Mouse (Mus musculus) E14TG2a.4 (cell line): ENCODE results near the gene Sub1.

Experiments
- H3K27me3 ChIP-seq: 2 replicates; pipeline ENCODE4 v1.6.1; 2014; ENCODE audit warnings: low read length, control low read depth; ENCODE audit not compliant: insufficient read depth
- H3K36me3 ChIP-seq: 2 replicates; pipeline ENCODE4 v1.6.1; 2014; ENCODE audit warnings: low read length, control low read depth; ENCODE audit not compliant: insufficient read depth
- H3K4me1 ChIP-seq: replicated peaks from 2 replicates; pipeline ENCODE4 v1.6.1; 2014; ENCODE audit warnings: low read depth, low read length, control low read depth
- H3K4me3 ChIP-seq: replicated peaks from 2 replicates; pipeline ENCODE4 v1.5.1; 2014; ENCODE audit warnings: mild to moderate bottlenecking, low read length
- H3K9me3 ChIP-seq: 2 replicates; pipeline ENCODE4 v1.6.1; 2014; ENCODE audit warnings: low read length, control low read depth
- CTCF ChIP-seq: conservative IDR thresholded peaks from 2 replicates; pipeline ENCODE4 v1.5.1; 2014; ENCODE audit warnings: low read length
- NANOG ChIP-seq: IDR thresholded peaks from 2 replicates; pipeline ENCODE4 v1.6.1; 2014; ENCODE audit warnings: borderline replicate concordance, low read length, mixed read lengths
- POU5F1 ChIP-seq: IDR thresholded peaks from 2 replicates; pipeline ENCODE4 v1.6.1; 2014; ENCODE audit warnings: low read length, borderline replicate concordance

Sub1 gene

DNA sequence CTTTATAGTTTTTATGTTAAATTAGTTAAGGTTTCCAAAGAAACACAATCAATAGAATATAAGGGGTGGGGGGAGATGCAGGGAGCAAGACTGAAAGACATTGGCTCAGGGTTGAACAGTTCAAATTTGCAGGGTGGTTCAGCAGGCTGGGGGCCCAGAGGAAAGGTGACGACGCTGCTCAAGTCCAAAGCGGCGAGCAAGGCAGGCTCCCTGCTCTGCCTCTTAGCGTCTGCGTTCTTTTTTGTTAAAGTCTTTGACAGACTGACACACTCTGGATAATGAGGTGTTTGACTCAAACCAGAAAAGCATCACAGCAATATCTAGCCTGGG, 21.6 kb upstream of the Sub1 start:
- no peaks in the 10 kb centered on the region; the same call in 1 of the 2 replicates for H3K27me3 ChIP-seq
- peaks cover 59% of the 10 kb centered on the region for H3K4me1 ChIP-seq
- no peak for TF ChIP-seq CTCF
- TF ChIP-seq POU5F1, result no peak
- TF ChIP-seq NANOG, result no peak
- H3K36me3 ChIP-seq, result no peaks in the 10 kb centered on the region
- no peaks in the 10 kb centered on the region for H3K9me3 ChIP-seq
- no peak overlapping the region for H3K4me3 ChIP-seq

DNA sequence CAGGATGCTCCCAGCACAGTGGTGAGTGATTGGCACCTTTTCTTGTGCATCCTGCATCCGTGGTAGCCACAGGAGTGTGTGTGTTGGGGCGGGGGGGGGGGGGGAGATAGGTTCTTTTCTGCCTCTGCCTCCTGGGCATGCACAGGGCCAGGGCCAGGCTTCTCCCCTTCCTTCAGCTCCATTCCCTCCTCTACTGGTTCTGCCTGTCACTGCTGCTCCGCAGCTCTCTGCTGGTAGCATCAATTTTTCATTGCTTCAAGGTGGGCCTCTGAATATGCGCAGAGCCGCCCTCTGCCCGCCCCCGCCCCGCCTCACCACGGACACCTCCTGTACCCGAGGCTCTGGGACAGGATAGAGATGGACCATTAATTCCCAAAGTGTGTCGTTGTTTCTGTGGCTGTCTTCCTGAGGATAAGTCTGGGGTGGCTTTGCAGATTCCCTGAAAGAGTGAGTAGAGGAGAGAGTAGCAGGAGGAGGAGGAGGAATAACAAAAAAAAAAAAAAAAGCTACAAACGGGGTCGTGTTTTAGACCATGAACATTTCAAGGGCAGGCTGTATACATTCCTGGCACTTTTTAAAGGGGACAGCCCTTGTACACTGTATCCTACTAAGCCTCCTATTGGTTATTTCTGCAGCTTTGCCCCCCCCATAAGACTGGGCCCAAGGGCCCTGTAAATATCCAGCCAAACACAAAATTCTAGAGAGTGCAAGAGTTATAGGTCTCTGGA, 21.1 kb upstream of the Sub1 start:
- Histone ChIP-seq H3K27me3 (peaks cover under 1% of the 10 kb centered on the region), H3K4me1 (peaks cover 59% of the 10 kb centered on the region), H3K36me3 (no peaks in the 10 kb centered on the region), H3K4me3 (0 out of 2 replicates have a peak overlapping the region, but pooled peaks have one; percentile 23), H3K9me3 (no peaks in the 10 kb centered on the region)
- no peak for TF ChIP-seq POU5F1
- TF ChIP-seq NANOG, result no peak
- no peak for TF ChIP-seq CTCF

GRCm38 (mm10) chr15:12014197-12014905, 17.6 kb upstream of the Sub1 start:
- TF ChIP-seq CTCF (no peak), NANOG (no peak), POU5F1 (no peak)

GRCm38 (mm10) chr15:12013532-12014196, 16.9 kb upstream of the Sub1 start:
- peaks cover 26% of the 10 kb centered on the region for H3K27me3 ChIP-seq
- TF ChIP-seq CTCF (no peak), NANOG (no peak), POU5F1 (no peak)
- no peaks in the 10 kb centered on the region for H3K36me3 ChIP-seq
- H3K9me3 ChIP-seq, result no peaks in the 10 kb centered on the region
- peaks cover 57% of the 10 kb centered on the region for H3K4me1 ChIP-seq
- H3K4me3 ChIP-seq, result no peak overlapping the region

More at GRCm38 (mm10) chr15:12014197-12014905, 17.6 kb upstream of the Sub1 start:
- H3K4me1 ChIP-seq, result peaks cover 57% of the 10 kb centered on the region
- no peak overlapping the region for H3K4me3 ChIP-seq
- H3K9me3 ChIP-seq, result no peaks in the 10 kb centered on the region
- H3K27me3 ChIP-seq, result peaks cover 26% of the 10 kb centered on the region
- H3K36me3 ChIP-seq, result no peaks in the 10 kb centered on the region

DNA sequence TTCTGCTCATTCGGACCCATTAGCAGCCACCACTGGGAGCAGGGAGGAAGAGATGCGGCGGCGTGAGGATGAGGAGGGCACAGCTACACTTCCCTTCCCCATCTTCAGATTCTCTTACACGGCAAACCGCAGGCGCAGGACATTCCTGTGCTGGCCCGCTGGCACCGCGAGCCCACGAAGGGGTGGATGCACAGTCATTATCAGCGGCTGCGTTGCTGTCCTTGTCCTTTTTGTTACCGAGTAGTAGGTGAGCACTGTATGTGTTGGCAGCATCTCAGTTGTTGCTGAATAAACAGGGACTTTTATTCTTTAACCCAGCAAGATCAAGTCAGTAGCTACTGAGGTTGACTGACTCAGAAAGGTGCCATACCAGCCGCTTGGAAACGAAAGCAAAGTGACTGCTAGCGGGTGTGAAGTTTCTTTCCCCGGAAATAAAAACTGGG, 13.8 kb upstream of the Sub1 start:
- Histone ChIP-seq H3K27me3 (peaks cover 26% of the 10 kb centered on the region), H3K36me3 (no peaks in the 10 kb centered on the region), H3K9me3 (no peaks in the 10 kb centered on the region), H3K4me3 (peak overlapping the region; percentile 60), H3K4me1 (peaks cover 45% of the 10 kb centered on the region)
- TF ChIP-seq NANOG (no peak), POU5F1 (no peak), CTCF (no peak)

GRCm38 (mm10) chr15:12009712-12010601, 13.2 kb upstream of the Sub1 start:
- peaks cover 45% of the 10 kb centered on the region for H3K4me1 ChIP-seq
- TF ChIP-seq CTCF (no peak), NANOG (no peak), POU5F1 (no peak)
- peak overlapping the region; percentile 60 for H3K4me3 ChIP-seq
- no peaks in the 10 kb centered on the region for H3K9me3 ChIP-seq
- no peaks in the 10 kb centered on the region for H3K36me3 ChIP-seq
- H3K27me3 ChIP-seq, result peaks cover 26% of the 10 kb centered on the region

- Histone ChIP-seq H3K27me3 (peaks cover 26% of the 10 kb centered on the region), H3K9me3 (peaks cover 4% of the 10 kb centered on the region; the same call in 1 of the 2 replicates), H3K4me1 (peaks cover 38% of the 10 kb centered on the region), H3K36me3 (no peaks in the 10 kb centered on the region), H3K4me3 (no peak overlapping the region)
- no peak for TF ChIP-seq POU5F1
- no peak for TF ChIP-seq NANOG
- TF ChIP-seq CTCF, result no peak
Measured at GRCm38 (mm10) chr15:12008894-12009293, 12.1 kb upstream of the Sub1 start.

- TF ChIP-seq CTCF (peak; percentile 44), POU5F1 (no peak), NANOG (no peak)
- Histone ChIP-seq H3K4me1 (peaks cover 38% of the 10 kb centered on the region), H3K36me3 (no peaks in the 10 kb centered on the region), H3K4me3 (peak overlapping the region; percentile 7; the same call in 1 of the 2 replicates), H3K9me3 (peaks cover 6% of the 10 kb centered on the region; the same call in 1 of the 2 replicates), H3K27me3 (peaks cover 26% of the 10 kb centered on the region)
Measured at GRCm38 (mm10) chr15:12007971-12008800, 11.4 kb upstream of the Sub1 start.
